Mouse (Mus musculus) CH12F3 (cell line): ENCODE measurements at regions not wholly inside any gene's neighbourhood (a gene's known extent, or its start where the extent isn't known, plus 50 kb on each side); places are given as distances from the start of the nearest gene placed in this dataset.

Experiments
- in situ Hi-C: fragments of 300-500 bp; cut with MboI; formaldehyde crosslinking; loops from 2 replicates; pipeline ENCODE4 v1.14.3; 2020; ENCODE audit warnings: low sequenced_read_pairs

- in situ Hi-C loops: no loop called here
Measured at GRCm38 (mm10) chr14:36819826-36820225, 148.8 kb downstream of the Ccser2 start.

GRCm38 (mm10) chr14:36802418-36802817, 166.2 kb downstream of the Ccser2 start:
- in situ Hi-C loops: no loop called here

GRCm38 (mm10) chr14:36799820-36800219, 168.8 kb downstream of the Ccser2 start:
- in situ Hi-C loops: no loop called here

- in situ Hi-C loops: no loop called here
Measured at GRCm38 (mm10) chr14:36781882-36782281, 186.7 kb downstream of the Ccser2 start.

- in situ Hi-C loops: no loop called here
Measured at GRCm38 (mm10) chr14:36778956-36779355, 189.6 kb downstream of the Ccser2 start.

GRCm38 (mm10) chr14:36774349-36774748, 194.2 kb downstream of the Ccser2 start:
- in situ Hi-C loops: no loop called here

- in situ Hi-C loops: no loop called here
Measured at GRCm38 (mm10) chr14:36764377-36764776, 204.2 kb downstream of the Ccser2 start.

GRCm38 (mm10) chr14:36756056-36756455, 212.5 kb downstream of the Ccser2 start:
- in situ Hi-C loops: no loop called here

GRCm38 (mm10) chr14:36748130-36748883, 220.3 kb downstream of the Ccser2 start:
- in situ Hi-C loops: loop anchor here (25.0 kb wide), 1 partner anchor 111 kb away; no protein-coding TSS in a partner anchor

GRCm38 (mm10) chr14:36731095-36731494, 237.5 kb downstream of the Ccser2 start:
- in situ Hi-C loops: loop anchor here (25.0 kb wide), 1 partner anchor 94 kb away; no protein-coding TSS in a partner anchor

GRCm38 (mm10) chr14:36726092-36726491, 242.5 kb downstream of the Ccser2 start:
- in situ Hi-C loops: loop anchor here (25.0 kb wide), 1 partner anchor 89 kb away; no protein-coding TSS in a partner anchor

GRCm38 (mm10) chr14:36715684-36716083, 252.9 kb downstream of the Ccser2 start:
- in situ Hi-C loops: no loop called here

- in situ Hi-C loops: no loop called here
Measured at GRCm38 (mm10) chr14:36696993-36697392, 271.6 kb downstream of the Ccser2 start.

GRCm38 (mm10) chr14:36691958-36692357, 276.6 kb downstream of the Ccser2 start:
- in situ Hi-C loops: no loop called here

GRCm38 (mm10) chr14:36691018-36691417, 277.6 kb downstream of the Ccser2 start:
- in situ Hi-C loops: no loop called here

- in situ Hi-C loops: no loop called here
Measured at GRCm38 (mm10) chr14:36658678-36659263, 309.8 kb downstream of the Ccser2 start.

- in situ Hi-C loops: no loop called here
Measured at GRCm38 (mm10) chr14:36658193-36658592, 310.4 kb downstream of the Ccser2 start.

GRCm38 (mm10) chr14:36652982-36653557, 315.5 kb downstream of the Ccser2 start:
- in situ Hi-C loops: no loop called here

- in situ Hi-C loops: no loop called here
Measured at GRCm38 (mm10) chr14:36651053-36651735, 317.4 kb downstream of the Ccser2 start.

GRCm38 (mm10) chr14:36646649-36647048, 321.9 kb downstream of the Ccser2 start:
- in situ Hi-C loops: loop anchor here (25.0 kb wide), 1 partner anchor 91 kb away; no protein-coding TSS in a partner anchor

GRCm38 (mm10) chr14:36646237-36646636, 322.3 kb downstream of the Ccser2 start:
- in situ Hi-C loops: loop anchor here (25.0 kb wide), 1 partner anchor 91 kb away; no protein-coding TSS in a partner anchor
